Mouse (Mus musculus) small intestine, adult 2 months (tissue): ENCODE measurements around the gene Cherp.

Experiments
- CTCF ChIP-seq: fragments of 200-500 bp; IDR thresholded peaks from 2 replicates; pipeline ENCODE4 v1.5.1; 2012; ENCODE audit warnings: low read depth, mild to moderate bottlenecking, control low read depth, inconsistent platforms, low read length, moderate library complexity, mixed read lengths; ENCODE audit not compliant: insufficient replicate concordance, insufficient read length; ENCODE audit errors: extremely low read depth
- POLR2A ChIP-seq: fragments of 200-500 bp; IDR thresholded peaks from 2 replicates; pipeline ENCODE4 v1.6.1; 2012; ENCODE audit warnings: low read depth, mild to moderate bottlenecking, control low read depth, inconsistent platforms, low read length, moderate library complexity

- no peak for TF ChIP-seq CTCF
- no peak for TF ChIP-seq POLR2A
Observed at GRCm38 (mm10) chr8:72492622-72493081, 17.6 kb upstream of the Cherp start.
